Mouse (Mus musculus): ENCODE measurements around the gene Mmel1.
A peak's percentile ranks its signal among the peaks of the same experiment; 100 is the strongest.

The Mmel1 gene

GRCm38 (mm10) chr4:154941831-154942230 is 72.4 kb downstream of the Mmel1 start:
- DNase-seq: no peak

GRCm38 (mm10) chr4:154942632-154943322 is 73.4 kb downstream of the Mmel1 start:
- DNase-seq: no peak

- DNase-seq: no peak
These were observed 74.1 kb downstream of the Mmel1 start for GRCm38 (mm10) chr4:154943323-154944039.

- DNase-seq: peak; percentile 91
These were observed 74.8 kb downstream of the Mmel1 start for GRCm38 (mm10) chr4:154944121-154944590.

Measured in kidney, adult 9 months (tissue).